Mouse (Mus musculus) effector memory CD4-positive, alpha-beta T cell, adult 5 months (primary cell): ENCODE measurements around the gene Pcid2. TPM values are rescaled to one million over a fixed set of nuclear protein-coding genes. Genes with fewer than 3 reads are reported as not detected.

Experiments
- polyA plus RNA-seq: library from polyadenylated mRNA; unstranded; fragments of 100-300 nt; shearing (Covaris generic); gene quantifications from one replicate; pipeline ENCODE4 v1.2.1, GENCODE M21; 2017

Pcid2 gene
- 37.3 TPM for polyA plus RNA-seq

GRCm38 (mm10) chr8:13105087-13105881, at the start of gene Pcid2, which contains the start of gene Cul4a:
Pcid2 (minus strand) TSS chr8:13105459.
Cul4a (plus strand) TSS chr8:13105621.

GRCm38 (mm10) chr8:13060441-13061150, 44.7 kb downstream of the Pcid2 start, which contains the start of gene Proz:
Proz (plus strand) TSS chr8:13060914.

GRCm38 (mm10) chr8:13037015-13037414, 68.2 kb downstream of the Pcid2 start, which contains the start of gene F10:
F10 (plus strand) TSS chr8:13037308.

Other genes with a start within 250 kb of the Pcid2 start
- 1.0 TPM for gene Mcf2l, start 231.7 kb downstream of the Pcid2 start, polyA plus RNA-seq
- not detected for gene F7, start 79.4 kb downstream of the Pcid2 start, polyA plus RNA-seq
- gene F10, start 68.2 kb downstream of the Pcid2 start, polyA plus RNA-seq, result not detected
- gene Proz, start 44.5 kb downstream of the Pcid2 start, polyA plus RNA-seq, result 2.2 TPM
- gene Cul4a, start 162 bp upstream of the Pcid2 start, polyA plus RNA-seq, result 24.1 TPM
- gene Lamp1, start 53.7 kb upstream of the Pcid2 start, polyA plus RNA-seq, result 204 TPM
- 2.3 TPM for gene Grtp1, start 95.2 kb upstream of the Pcid2 start, polyA plus RNA-seq
- gene Adprhl1, start 148.7 kb upstream of the Pcid2 start, polyA plus RNA-seq, result not detected
- gene Dcun1d2, start 182.7 kb upstream of the Pcid2 start, polyA plus RNA-seq, result 16.5 TPM
- 21.1 TPM for gene Tmco3, start 182.7 kb upstream of the Pcid2 start, polyA plus RNA-seq
- gene Tfdp1, start 233.3 kb upstream of the Pcid2 start, polyA plus RNA-seq, result 67.8 TPM